Mouse (Mus musculus): ENCODE results near the gene Ifitm1.
"Not testable (repeated sequence)": the region's sequence is repeated elsewhere in the genome, so short reads cannot be mapped to it uniquely, and the experiment has no call there.

Gene Ifitm1

DNA sequence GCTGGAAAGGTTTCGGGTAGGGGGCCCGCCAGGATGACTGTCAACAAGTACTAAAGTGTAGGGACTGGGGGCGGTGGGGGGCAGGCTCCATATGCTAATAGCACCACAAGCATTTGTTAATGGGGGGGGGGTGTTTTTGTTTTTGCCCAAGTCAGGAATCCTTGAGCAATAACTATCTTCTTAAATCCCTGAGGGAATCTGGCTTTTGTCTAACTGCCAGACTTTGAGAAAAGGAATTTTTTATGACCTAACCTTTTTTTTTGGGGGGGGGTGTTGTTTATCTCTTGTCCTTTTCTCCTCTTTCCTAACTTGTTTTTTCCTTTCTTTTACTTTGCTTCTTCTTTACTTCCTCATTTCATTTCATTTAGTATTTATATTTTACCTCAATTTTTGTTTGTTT, 8.4 kb downstream of the Ifitm1 start:
- DNase-seq (ENCODE audit: low spot score in 2 of 2), result no peak

DNA sequence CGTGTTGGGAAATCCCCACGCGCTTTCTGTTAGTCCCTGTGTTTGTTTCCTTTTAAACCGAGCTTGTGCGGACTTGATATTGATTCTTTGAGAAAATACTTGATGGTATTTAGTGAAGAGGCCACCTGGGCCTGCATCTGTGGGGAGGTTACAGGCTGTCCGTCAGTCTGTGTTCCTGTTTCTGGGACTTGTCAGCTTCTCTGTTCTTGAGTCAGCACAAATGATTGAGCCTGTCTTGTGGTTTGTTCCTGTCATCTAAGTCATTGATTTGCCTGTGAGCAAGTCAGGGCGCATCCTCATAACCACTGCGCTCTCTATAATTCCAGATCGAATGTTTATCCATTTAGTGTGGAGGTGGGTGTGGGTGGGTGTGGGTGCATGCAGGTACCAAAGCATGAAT, 9.7 kb downstream of the Ifitm1 start:
- DNase-seq (ENCODE audit: low spot score in 2 of 2), result not testable (repeated sequence)

DNA sequence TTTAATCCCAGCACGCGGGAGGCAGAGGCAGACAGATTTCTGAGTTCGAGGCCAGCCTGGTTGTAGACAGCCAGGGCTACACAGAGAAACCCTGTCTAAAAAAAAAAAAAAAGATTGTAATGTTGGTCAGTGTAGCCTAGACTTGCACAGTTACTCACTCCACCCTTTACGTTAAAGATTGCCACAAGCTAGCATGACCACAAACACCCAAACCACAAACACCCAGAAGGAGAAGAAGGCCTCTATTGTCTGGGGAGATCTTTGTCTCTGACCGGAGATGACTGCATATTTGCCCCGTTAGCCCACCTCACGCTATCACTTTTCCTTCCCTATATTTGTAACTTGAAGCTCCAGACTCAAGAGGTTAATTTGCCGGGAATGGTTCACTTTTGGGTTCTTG, 14.7 kb downstream of the Ifitm1 start:
- no peak for DNase-seq (ENCODE audit: low spot score in 2 of 2)

DNA sequence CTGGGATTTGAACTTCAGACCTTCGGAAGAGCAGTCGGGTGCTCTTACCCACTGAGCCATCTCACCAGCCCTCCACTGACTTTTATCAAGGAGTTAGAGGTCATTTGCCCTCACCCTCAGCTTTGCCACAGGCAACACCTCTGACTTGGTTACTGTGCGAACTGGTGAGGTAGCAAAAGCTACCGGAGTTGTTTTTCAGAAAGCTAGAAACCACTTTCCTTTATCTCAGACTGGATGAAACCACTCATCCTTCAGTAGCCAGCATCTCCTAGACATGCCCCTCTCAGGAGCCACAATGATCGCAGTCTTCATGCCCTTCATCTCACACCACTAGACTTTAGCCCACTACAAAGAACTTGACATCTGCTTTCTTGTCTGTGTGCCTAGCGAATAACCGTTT, 15.9 kb downstream of the Ifitm1 start:
- DNase-seq (ENCODE audit: low spot score in 2 of 2), result no peak

DNA sequence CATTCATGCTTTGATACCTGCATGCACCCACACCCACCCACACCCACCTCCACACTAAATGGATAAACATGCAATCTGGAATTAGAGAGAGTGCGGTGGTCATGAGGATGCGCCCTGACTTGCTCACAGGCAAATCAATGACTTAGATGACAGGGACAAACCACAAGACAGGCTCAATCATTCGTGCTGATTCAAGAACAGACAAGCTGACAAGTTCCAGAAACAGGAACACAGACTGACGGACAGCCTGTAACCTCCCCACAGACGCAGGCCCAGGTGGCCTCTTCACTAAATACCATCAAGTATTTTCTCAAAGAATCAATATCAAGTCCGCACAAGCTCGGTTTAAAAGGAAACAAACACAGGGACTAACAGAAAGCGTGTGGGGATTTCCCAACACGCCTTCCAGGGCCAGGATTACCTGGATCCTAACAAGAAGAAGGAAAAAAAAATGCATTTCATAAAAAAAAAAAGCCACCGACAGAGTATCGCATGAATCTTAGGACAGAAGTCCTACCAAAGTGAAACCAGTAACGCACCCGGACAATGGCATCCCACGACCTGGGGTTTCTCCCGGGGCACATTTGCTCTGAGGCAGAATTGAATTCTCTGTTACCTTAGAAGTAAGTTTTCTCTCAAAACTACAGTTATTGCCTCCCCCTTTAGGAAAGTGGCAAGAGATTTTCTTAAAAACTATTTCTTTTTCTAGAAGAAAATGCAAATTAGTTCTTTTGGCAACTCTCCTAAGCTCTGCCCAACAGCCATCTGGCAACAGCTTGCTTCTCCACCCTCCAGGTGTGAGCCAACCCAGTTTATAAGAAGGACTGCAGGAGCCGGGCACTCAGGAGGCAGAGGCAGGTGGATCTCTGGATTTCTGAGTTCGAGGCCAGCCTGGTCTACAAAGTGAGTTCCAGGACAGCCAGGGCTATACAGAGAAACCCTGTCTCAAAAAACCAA, 20.4 kb downstream of the Ifitm1 start:
- DNase-seq (ENCODE audit: low spot score in 2 of 2), result no peak

DNA sequence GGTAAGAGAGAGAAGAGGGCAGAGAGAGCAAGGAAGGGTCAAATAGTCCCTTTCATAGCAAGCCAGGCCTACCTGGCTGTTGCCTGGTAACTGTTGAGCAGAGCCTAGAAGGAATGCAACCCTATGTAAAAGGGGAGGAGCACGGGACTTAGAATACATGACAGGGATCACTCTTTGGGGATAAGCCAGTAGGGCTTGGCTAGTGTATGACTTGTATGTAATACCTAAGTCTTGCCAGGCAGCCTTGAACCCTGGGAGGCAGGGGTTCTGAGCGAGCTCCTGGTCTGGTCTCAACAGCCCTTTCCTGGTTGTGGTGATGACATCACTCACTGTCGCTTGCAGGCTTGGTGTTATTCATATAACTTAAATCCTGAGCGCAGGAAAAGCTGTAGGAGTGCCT, 22.0 kb downstream of the Ifitm1 start:
- DNase-seq (ENCODE audit: low spot score in 2 of 2), result no peak

DNA sequence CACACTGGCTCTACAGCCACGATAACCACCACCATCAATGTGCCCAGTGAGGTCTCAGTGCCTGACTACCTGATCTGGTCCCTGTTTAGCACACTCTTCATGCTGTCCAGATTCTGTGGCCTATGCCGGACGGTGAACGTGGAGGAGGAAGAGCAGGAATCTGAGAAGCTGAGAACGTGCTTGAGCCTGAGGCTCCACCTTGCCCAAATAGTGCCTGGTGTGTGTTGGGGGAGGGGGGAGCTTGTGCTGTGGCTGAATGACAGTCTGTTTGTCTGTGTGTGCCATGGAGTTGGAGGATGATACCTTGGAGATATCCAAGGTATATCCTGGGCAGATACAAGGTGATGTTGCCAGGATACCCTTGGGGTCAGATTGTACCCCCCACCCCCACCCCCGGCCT, 23.2 kb downstream of the Ifitm1 start:
- DNase-seq (ENCODE audit: low spot score in 2 of 2), result no peak

DNA sequence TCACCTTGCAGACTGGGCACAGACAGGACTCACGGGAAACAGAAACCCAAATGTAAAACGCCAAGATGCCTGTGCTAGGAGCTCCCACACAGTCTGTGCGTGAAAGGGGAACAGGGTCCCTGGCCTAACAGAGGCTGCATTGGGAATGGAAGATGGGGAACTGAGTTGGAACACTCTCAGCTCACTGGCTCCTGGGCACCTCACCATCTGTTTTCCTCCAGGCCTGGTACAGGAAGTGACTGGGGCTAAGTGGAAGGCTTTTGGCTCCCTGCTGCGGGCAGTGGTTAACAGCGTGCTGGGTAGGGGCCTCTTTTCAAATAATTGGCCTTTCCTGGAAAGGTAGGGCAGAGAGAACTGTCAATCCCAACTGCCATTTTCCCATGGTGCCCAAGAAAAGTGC, 23.6 kb downstream of the Ifitm1 start:
- no peak for DNase-seq (ENCODE audit: low spot score in 2 of 2)

DNA sequence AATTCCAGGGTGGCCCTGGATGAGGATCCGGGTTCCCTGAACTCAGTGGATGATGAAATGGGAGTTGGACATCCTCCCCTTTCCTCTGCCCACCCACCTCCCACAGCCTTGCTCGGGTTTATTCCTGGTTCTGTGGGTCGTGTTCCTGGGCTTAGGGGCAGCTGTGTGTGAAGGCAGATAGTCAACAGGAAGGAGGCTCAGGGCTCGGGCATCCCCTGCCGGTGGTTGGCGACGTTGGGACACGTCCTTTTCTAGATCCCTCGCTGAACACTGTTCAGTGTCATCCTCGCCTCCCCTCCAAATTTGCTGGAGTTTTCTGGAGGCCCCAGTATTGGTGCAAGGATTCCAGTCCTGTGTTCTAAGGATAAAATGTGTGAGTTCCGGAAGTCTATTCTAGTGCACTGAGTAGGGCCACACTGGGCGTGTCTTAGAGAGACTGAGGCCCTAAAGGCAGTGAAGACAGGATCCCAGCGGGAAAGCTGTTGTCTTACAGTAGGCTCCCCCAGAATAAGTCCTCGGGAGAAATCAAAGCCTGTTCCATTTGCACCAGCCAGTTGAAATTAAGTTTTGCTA, 24.2 kb downstream of the Ifitm1 start:
- DNase-seq (ENCODE audit: low spot score in 2 of 2), result no peak

DNA sequence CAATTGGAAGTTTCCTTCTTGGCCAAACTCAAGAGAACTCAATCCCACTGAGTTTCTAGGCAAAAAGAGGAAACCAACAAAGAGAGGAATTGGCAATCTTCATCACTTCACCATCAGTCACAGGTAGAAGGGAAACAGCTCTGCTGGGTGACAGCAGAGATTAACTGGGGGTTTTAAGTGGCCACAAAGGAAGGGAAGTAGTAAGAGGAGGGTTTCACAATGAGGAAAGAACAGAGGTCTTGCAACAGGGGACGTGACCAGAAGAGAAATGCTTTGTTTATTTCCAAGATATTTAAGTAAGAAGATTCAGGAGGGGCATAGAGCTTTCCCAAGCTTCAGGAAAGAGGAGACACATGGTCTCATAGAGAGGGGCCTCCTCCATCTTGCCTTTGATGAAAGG, 30.8 kb downstream of the Ifitm1 start:
- DNase-seq (ENCODE audit: low spot score in 2 of 2), result no peak

DNA sequence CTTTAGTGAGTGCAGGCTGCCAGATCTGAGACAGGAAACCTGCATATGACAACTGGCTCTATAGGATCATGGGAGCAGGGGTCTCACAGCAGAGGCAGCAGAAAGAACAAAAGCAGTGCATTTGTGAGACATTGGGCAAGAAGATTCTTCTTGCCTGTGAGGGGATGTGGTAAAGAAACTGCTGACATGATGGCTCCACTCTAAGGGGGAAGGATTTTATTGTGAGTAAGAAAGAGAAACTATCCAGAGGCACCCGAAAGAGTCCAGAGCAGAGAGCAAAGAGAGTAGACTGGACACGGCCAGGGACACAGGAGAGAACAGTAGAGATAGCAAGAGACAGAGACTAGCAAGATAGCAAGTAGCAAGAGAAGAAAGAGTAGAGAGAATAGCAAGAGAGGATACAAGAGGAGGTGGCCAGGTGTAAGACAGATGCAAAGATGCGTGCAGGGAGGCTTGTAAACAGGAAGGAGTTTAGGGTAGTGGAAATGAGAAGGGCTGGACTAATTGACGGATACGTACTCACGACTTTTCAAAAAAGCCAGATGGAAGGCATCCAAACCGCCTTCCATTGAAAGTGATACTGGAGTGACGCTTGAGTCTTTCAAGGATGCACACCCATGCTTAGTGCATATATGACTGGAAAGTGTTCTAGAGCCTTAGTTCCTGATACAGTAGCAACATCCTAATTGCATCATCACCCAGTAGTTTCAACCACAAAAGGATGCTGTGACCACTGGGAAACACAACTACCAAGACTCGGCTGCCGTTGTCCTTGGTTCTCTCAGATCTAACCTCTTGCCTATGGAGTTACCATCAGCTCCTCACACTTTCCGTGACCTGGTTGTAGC, 32.1 kb downstream of the Ifitm1 start:
- no peak for DNase-seq (ENCODE audit: low spot score in 2 of 2)

DNA sequence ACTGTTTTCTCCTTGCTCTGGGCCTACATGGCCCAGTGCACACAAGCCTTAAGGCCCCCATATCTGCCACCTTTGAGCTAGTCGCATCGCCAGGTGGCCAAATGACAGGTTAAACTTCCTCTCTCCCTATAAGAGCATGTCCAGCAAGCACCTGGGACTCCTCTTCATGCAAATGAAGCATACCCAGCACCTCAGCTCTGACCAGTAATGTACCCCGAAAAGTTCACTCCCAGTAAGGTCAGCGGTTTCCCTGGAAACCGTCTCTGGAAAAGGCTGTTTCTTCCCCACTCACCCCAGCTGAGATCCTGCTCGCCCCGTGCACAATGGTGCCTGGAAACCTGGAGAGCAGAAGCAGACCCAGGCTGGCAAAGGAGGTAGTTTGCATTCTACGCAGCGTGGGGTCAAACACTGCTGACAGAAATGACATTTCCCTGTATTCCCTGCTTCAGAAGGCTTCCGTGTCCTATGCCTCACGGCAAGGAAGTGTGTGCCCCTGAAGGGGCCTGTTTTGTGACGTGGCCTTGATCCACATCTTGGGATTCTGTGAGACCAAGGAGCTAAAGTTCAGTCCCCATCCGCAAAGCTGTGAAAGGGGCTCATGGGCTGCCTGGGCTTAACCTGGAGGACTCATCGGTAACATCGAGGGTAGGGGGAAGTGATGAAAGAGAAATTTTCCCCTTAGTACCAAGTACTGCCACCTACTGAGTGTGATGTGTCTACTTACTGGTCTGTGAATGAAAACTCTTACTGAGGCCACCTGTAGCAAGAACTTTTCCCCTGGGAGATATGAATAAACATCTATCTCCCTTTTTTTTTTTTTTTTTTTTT, 34.1 kb downstream of the Ifitm1 start:
- DNase-seq (ENCODE audit: low spot score in 2 of 2), result no peak

DNA sequence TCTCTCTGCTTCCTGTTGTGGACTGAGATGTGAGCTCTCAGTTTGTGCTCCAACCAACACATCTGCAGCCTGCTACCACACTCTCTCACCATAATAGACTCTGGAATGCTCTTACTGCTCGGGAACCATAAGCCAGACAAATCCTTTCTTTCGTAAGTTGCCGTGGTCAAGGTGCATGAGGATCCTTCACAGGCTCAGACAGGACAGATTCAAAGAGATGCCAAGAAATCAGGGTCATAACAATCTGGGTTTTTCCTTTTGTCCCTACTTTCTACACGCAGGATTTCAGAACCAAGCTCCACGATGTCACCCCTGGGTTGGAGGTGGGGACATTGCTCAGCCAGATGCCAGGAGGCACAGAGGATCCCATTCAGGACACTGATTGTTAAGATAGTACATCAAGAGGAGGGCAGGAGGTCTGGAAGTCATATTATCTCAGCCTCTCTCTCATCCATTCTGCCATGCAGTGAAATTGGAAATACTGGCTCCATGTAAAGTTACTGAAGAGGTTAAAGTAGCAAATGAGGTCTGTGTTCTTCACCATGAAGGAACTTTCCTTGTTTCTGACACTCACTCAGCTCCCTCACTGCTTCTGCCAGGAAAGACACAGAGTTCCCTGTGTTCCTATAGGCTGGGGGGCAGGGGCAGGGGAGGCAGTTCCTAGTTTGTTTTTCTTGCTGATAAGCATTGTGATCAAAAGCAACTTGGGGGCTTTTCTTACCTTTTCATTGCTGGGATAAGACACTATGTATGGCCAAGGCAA, 36.4 kb downstream of the Ifitm1 start:
- no peak for DNase-seq (ENCODE audit: low spot score in 2 of 2)

DNA sequence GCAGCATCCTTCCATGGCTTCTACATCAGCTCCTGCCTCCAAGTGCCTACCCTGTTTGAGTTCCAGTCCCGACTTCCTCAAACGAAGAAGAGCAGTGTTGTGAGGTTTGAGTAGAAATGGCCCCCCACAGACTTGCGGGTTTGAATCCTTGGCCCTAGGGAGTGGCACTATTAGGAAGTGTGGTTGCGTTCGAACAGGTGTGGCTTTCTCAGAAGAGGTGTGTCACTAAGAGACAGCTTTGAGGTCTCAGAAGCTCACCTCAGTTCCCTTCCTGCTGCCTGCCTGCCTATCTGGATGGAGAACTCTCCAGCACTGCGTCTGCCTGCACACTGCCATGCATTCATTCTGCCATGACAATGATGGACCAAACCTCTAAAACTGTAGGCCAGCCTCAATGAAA, 39.4 kb downstream of the Ifitm1 start:
- DNase-seq (ENCODE audit: low spot score in 2 of 2), result no peak

DNA sequence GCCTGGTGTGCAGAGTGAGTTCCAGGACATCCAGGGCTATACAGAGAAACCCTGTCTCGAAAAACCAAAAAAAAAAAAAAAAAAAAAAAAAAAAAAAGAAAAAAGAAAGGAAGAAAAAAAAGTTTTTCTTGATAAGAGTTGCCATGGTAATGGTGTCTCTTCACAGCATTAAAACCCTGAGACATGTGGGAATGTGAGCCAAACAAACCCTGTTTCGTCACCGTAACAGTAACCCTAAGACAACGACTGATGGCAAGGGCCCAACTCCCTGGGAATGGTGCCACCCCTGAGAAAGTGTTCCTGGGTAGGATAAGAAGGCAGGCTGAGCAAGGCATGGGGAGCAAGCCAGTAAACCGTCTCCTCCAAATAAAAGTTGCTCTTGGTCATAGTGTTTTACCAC, 39.9 kb downstream of the Ifitm1 start:
- no peak for DNase-seq (ENCODE audit: low spot score in 2 of 2)

DNA sequence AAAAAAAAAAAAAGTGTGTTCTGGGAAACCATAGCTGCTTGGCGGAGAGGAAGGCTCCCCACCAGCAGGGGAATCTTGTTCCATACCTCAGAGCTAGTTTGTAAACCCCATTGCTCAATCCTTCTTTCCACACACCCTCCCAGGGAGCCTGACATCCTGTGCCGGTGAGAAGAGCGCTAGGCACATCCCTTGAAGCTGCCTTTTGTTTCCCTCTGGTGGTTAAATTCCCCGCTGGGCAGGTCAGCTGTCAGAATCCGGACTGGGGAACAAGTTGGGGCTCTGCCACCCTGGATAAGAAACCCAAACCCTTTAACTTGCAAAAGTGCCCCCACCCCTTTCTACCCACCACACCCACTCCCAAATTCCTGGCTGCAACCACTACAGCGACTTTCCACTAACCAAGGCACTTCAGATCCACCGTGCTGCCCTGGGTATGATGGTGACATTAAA, 41.3 kb downstream of the Ifitm1 start:
- peak in 1 of 2 experiments; percentile 26 for DNase-seq (ENCODE audit: low spot score in 2 of 2)

DNA sequence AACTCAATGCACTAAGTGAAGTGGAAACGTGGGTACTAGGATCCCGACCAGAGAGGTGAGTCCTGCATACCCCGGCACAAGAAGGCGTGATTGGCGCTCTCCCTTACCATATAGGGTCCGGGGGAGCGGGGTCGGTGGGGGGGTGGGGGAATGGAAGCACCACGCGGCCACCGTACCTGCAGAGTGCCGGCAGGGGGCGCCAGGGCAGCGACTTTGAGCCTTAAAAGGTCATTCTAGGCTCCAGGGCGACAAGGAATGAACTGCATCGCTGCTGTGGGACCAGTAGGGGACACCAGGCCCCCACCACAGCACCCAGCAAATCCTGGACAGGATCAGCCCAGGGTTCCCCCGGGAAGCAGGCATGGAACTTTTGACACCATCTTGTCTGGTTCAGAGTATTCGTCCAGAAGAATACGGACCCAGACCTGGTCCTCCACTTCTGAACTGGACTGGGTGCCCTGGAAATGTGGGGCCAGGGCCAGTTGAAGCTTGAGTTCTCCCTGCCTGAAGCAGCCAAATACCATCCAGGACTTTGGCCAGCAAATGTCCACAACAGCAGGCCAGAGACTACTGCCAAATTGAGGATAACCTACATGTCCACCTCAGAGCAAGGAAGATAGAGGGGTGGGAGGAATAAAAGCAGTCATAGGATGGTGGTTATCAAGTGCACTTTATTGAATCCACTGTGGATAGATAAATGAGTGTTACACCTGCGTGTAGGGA, 42.1 kb downstream of the Ifitm1 start:
- peak; percentile 70 to 87 for DNase-seq (ENCODE audit: low spot score in 2 of 2)

DNA sequence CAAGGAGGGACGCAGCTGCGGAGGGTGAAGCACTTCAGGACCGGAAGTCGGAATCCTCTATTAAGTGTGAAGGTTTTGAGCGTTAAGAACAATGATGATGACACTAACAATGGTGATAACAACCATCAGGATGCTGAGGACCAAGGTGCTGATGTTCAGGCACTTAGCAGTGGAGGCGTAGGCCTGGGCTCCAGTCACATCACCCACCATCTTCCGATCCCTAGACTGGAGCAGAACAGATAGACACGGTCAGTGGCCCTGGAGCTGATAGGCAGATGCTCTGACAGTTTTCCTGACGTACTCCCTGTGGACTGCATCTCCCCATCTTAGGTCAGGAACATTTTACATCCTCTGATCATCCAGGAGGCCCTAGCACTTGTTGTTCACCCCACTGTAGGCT, 42.6 kb downstream of the Ifitm1 start:
- DNase-seq (ENCODE audit: low spot score in 2 of 2), result no peak

DNA sequence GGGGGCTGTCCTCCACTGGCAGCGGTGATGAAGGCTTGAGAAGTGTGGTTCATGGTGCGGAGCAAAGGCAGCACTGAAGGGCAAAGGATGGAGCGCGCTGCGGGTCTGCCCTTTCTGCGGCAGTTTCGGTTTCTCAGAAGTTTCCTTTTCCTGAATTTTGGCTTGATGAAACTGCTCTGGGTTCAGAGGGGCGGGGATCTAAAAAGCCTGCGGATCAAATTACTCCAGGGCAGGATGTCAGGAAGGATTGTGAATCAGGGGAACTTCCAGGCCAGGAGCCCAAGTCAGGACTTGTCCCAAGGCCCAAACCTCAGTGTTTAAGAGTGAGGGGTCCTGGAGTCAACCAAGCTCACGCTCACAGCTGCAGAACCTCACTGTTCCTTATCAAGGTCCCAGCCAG, 43.6 kb downstream of the Ifitm1 start, which contains the start of gene Ifitm3:
Gene Ifitm3 (minus strand): TSS at position 178 of the 400 bp plus-strand sequence.
- peak; percentile 34 to 38 for DNase-seq (ENCODE audit: low spot score in 2 of 2)

DNA sequence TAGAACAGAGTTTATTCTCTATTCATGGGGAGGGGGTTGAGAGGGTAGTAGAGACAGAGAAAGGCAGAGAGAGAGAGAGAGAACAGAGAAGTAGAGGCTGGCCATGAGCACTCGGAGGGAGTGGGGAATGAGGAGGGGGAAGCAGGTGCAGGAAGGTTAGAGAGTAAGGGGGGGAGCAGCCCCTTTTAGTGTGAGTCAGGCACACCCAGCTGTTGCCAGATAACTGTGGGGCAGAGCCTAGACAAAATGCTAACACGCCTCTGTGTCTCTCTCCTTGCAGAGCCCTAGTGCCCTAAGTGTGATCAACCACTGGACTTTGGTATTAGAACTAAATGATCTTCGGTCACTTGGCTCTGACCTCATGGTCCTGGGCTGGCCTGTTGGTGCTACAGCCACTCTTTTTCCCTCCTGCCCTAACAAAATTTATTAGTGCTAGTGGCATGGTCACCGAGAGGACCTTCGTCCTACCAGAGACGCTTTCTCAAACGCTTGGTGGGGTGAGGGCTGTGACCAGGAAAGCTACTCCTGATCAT, 44.3 kb downstream of the Ifitm1 start:
- DNase-seq (ENCODE audit: low spot score in 2 of 2), result no peak

All from spleen, postnatal 10 days (tissue).